ENCODE assay signal across 21 mouse cellular contexts in the genomic region with DNA sequence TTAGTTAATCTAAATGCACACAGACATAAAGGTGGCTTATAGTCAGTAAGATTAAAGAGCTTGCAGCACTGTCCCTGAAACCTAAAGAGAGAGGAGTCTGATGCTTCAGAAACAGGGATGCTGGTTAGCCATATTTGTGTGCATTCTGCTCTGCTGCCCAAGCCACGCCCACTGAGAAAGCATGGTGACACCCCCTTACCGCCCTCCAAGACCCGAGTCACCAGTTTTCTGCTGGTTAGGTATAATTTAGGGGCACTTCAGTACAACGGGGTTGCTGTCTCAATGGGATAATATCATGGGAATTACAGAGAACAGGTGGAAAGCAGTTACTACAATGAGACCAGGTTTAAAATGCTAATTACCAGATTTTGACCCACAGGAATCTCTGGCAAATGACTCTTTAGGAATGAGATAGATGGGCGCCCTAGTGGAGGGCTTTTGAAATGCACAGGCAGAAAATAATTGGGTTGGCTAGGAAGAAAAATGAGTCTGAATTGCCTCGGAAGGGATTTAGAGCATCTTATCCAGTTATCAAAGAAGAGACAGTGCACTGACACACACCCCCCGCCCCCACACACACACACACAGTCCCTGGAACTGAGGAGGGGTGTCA.
DNase-seq lines count a peak whose midpoint lies in the region; ATAC-seq and TF ChIP-seq lines count a peak whose summit lies in the region.
"Had no signal": no experiment of that assay in that cellular context is flagged by ENCODE, and none has a peak within 500 bp of the region (broad histone marks: within the 10 kb centered on the region; RNA-seq: fewer than 3 reads in every experiment).

No protein-coding gene starts in this region.

- no peaks in the 10 kb centered on the region for H3K27me3 ChIP-seq in hindbrain, embryonic 11.5 days (ENCODE audit: control insufficient read depth, insufficient read depth, low read length)
- H3K27me3 ChIP-seq in hindbrain, embryonic 13.5 days, result no peaks in the 10 kb centered on the region
- H3K27me3 ChIP-seq in midbrain, postnatal 0 days (ENCODE audit: insufficient read depth, low read length), result no peaks in the 10 kb centered on the region
- no peaks in the 10 kb centered on the region for H3K27me3 ChIP-seq in midbrain, embryonic 16.5 days (ENCODE audit: control insufficient read depth, insufficient read depth, low read depth, low read length)
- H3K27me3 ChIP-seq in Patski, result peaks cover 16% of the 10 kb centered on the region
- no peaks in the 10 kb centered on the region for H3K27me3 ChIP-seq in stomach, postnatal 0 days (ENCODE audit: control insufficient read depth, insufficient read depth, low read length)
- H3K27me3 ChIP-seq: embryonic facial prominence, embryonic 12.5 days; liver, embryonic 12.5 days; megakaryocyte, embryonic 14.5 days; neural tube, embryonic 15.5 days had no signal

- in situ Hi-C loops in Patski (cut with MboI; ENCODE audit: low pct_unique_long_range_greater_than_20kb), result no loop called here

- CTCF ChIA-PET in Patski (lab: Charles Lee), result no interaction called here

- peak; percentile 9 for DNase-seq in hindbrain, embryonic 11.5 days (ENCODE audit: low spot score)
- DNase-seq in midbrain, postnatal 0 days (ENCODE audit: low spot score), result no peak
- DNase-seq in Patski (ENCODE audit: low read depth, low spot score), result no peak
- no peak for DNase-seq in stomach, postnatal 0 days (ENCODE audit: low spot score)
- DNase-seq in frontal cortex, postnatal 25 days (ENCODE audit: low spot score in 2 of 2), result no peak
- DNase-seq: adrenal gland, postnatal 10 days; cerebellum, adult 9-10 months; gastrocnemius, postnatal 14 days; kidney, postnatal 14 days; layer of hippocampus, adult 9-11 months; lung, postnatal 10 days; right cerebral cortex, adult 18-20 months; thymus, postnatal 36 days had no signal

- no peak overlapping the region for H3K4me3 ChIP-seq in hindbrain, embryonic 11.5 days (ENCODE audit: low read depth, low read length)
- H3K4me3 ChIP-seq in hindbrain, embryonic 13.5 days, result no peak overlapping the region
- H3K4me3 ChIP-seq in midbrain, postnatal 0 days (ENCODE audit: low read depth, low read length), result no peak overlapping the region
- H3K4me3 ChIP-seq in midbrain, embryonic 16.5 days (ENCODE audit: low read depth, low read length), result no peak overlapping the region
- no peak overlapping the region for H3K4me3 ChIP-seq in stomach, postnatal 0 days (ENCODE audit: low read depth, low read length)
- H3K4me3 ChIP-seq: embryonic facial prominence, embryonic 12.5 days; liver, embryonic 12.5 days; megakaryocyte, embryonic 14.5 days; neural tube, embryonic 15.5 days had no signal

- no peak overlapping the region for H3K9ac ChIP-seq in hindbrain, embryonic 11.5 days (ENCODE audit: low read depth, low read length)
- no peak overlapping the region for H3K9ac ChIP-seq in hindbrain, embryonic 13.5 days
- no peak overlapping the region for H3K9ac ChIP-seq in midbrain, postnatal 0 days (replicated peaks; ENCODE audit: low read length, poor library complexity, severe bottlenecking)
- no peak overlapping the region for H3K9ac ChIP-seq in midbrain, embryonic 16.5 days (ENCODE audit: low read depth, low read length)
- H3K9ac ChIP-seq in stomach, postnatal 0 days (ENCODE audit: low read length), result no peak overlapping the region
- H3K9ac ChIP-seq: embryonic facial prominence, embryonic 12.5 days; liver, embryonic 12.5 days; neural tube, embryonic 15.5 days had no signal

- peak; percentile 27 for TF ChIP-seq CTCF in midbrain, postnatal 0 days (IDR thresholded peaks at IDR 0.05)
- TF ChIP-seq CTCF in Patski (IDR thresholded peaks at IDR 0.05), result peak; percentile 20
- peak; percentile 23 for TF ChIP-seq CTCF in stomach, postnatal 0 days (IDR thresholded peaks at IDR 0.05; ENCODE audit: low read depth)

- WGBS in hindbrain, embryonic 11.5 days, result 56% methylated on average over 7 of the region's 7 CpGs
- WGBS in hindbrain, embryonic 13.5 days, result 47% methylated on average over 7 of the region's 7 CpGs
- 46% methylated on average over 7 of the region's 7 CpGs for WGBS in midbrain, postnatal 0 days
- 34% methylated on average over 7 of the region's 7 CpGs for WGBS in midbrain, embryonic 16.5 days
- 56% methylated on average over 7 of the region's 7 CpGs for WGBS in stomach, postnatal 0 days

- H3K36me3 ChIP-seq in hindbrain, embryonic 11.5 days (ENCODE audit: control insufficient read depth, insufficient read depth, low read length), result no peaks in the 10 kb centered on the region
- no peaks in the 10 kb centered on the region for H3K36me3 ChIP-seq in hindbrain, embryonic 13.5 days
- H3K36me3 ChIP-seq in midbrain, postnatal 0 days (ENCODE audit: insufficient read depth, low read length), result no peaks in the 10 kb centered on the region
- H3K36me3 ChIP-seq in midbrain, embryonic 16.5 days (ENCODE audit: control insufficient read depth, insufficient read depth, low read length), result no peaks in the 10 kb centered on the region
- no peaks in the 10 kb centered on the region for H3K36me3 ChIP-seq in stomach, postnatal 0 days (ENCODE audit: control insufficient read depth, insufficient read depth, low read length)
- H3K36me3 ChIP-seq: embryonic facial prominence, embryonic 12.5 days; liver, embryonic 12.5 days; neural tube, embryonic 15.5 days had no signal

- no peak for ATAC-seq in hindbrain, embryonic 11.5 days (ENCODE audit: low FRiP score)
- ATAC-seq in hindbrain, embryonic 13.5 days (ENCODE audit: low FRiP score), result no peak
- no peak for ATAC-seq in midbrain, postnatal 0 days (ENCODE audit: low FRiP score)
- no peak for ATAC-seq in midbrain, embryonic 16.5 days
- no peak for ATAC-seq in Patski
- no peak for ATAC-seq in stomach, postnatal 0 days (ENCODE audit: low FRiP score, low TSS enrichment)
- ATAC-seq: intestine, embryonic 16.5 days; liver, embryonic 12.5 days had no signal

- no peaks in the 10 kb centered on the region for H3K9me3 ChIP-seq in hindbrain, embryonic 11.5 days (ENCODE audit: control insufficient read depth, low read length)
- no peaks in the 10 kb centered on the region for H3K9me3 ChIP-seq in hindbrain, embryonic 13.5 days
- H3K9me3 ChIP-seq in midbrain, postnatal 0 days (ENCODE audit: low read length), result no peaks in the 10 kb centered on the region
- no peaks in the 10 kb centered on the region for H3K9me3 ChIP-seq in midbrain, embryonic 16.5 days (replicated peaks; ENCODE audit: control insufficient read depth, low read length, poor library complexity, severe bottlenecking)
- H3K9me3 ChIP-seq in stomach, postnatal 0 days (ENCODE audit: control insufficient read depth, low read length), result no peaks in the 10 kb centered on the region
- H3K9me3 ChIP-seq: embryonic facial prominence, embryonic 12.5 days; liver, embryonic 12.5 days; megakaryocyte, embryonic 14.5 days; neural tube, embryonic 15.5 days had no signal

- H3K4me2 ChIP-seq in hindbrain, embryonic 11.5 days (replicated peaks; ENCODE audit: low read depth, low read length), result no peak overlapping the region
- no peak overlapping the region for H3K4me2 ChIP-seq in hindbrain, embryonic 13.5 days
- H3K4me2 ChIP-seq in midbrain, postnatal 0 days (ENCODE audit: low read depth, low read length, poor library complexity, severe bottlenecking), result no peak overlapping the region
- no peak overlapping the region for H3K4me2 ChIP-seq in midbrain, embryonic 16.5 days (ENCODE audit: low read length)
- H3K4me2 ChIP-seq in stomach, postnatal 0 days (replicated peaks; ENCODE audit: low read depth), result no peak overlapping the region
- H3K4me2 ChIP-seq: embryonic facial prominence, embryonic 12.5 days; heart, embryonic 11.5 days; liver, embryonic 12.5 days; neural tube, embryonic 15.5 days had no signal

- no peak overlapping the region for H3K27ac ChIP-seq in hindbrain, embryonic 11.5 days (ENCODE audit: low read depth, low read length)
- H3K27ac ChIP-seq in hindbrain, embryonic 13.5 days, result no peak overlapping the region
- no peak overlapping the region for H3K27ac ChIP-seq in midbrain, postnatal 0 days (ENCODE audit: low read depth, low read length)
- no peak overlapping the region for H3K27ac ChIP-seq in midbrain, embryonic 16.5 days (ENCODE audit: low read length)
- no peak overlapping the region for H3K27ac ChIP-seq in stomach, postnatal 0 days (replicated peaks)
- H3K27ac ChIP-seq: embryonic facial prominence, embryonic 12.5 days; liver, embryonic 12.5 days; neural tube, embryonic 15.5 days had no signal

- TF ChIP-seq EP300 in stomach, postnatal 0 days (optimal IDR thresholded peaks at IDR 0.05), result no peak

- no peaks in the 10 kb centered on the region for H3K4me1 ChIP-seq in hindbrain, embryonic 11.5 days (replicated peaks; ENCODE audit: control insufficient read depth, insufficient read depth, low read length)
- H3K4me1 ChIP-seq in hindbrain, embryonic 13.5 days (replicated peaks), result no peaks in the 10 kb centered on the region
- H3K4me1 ChIP-seq in midbrain, postnatal 0 days (ENCODE audit: insufficient read depth, low read length), result no peaks in the 10 kb centered on the region
- no peaks in the 10 kb centered on the region for H3K4me1 ChIP-seq in midbrain, embryonic 16.5 days (ENCODE audit: control insufficient read depth, insufficient read depth, low read length)
- no peaks in the 10 kb centered on the region for H3K4me1 ChIP-seq in stomach, postnatal 0 days (replicated peaks; ENCODE audit: control insufficient read depth, insufficient read depth)
- H3K4me1 ChIP-seq: embryonic facial prominence, embryonic 12.5 days; liver, embryonic 12.5 days; neural tube, embryonic 15.5 days had no signal

- POLR2A ChIA-PET in Patski (lab: Charles Lee), result no interaction called here
